Mouse (Mus musculus): ENCODE results near the gene Daglb.

GRCm38 (mm10) chr5:143547384-143547783 lies 83.0 kb downstream of the Daglb start:
- no peak; the same call in 1 of the 2 replicates for TF ChIP-seq POLR2A (IDR thresholded peaks at IDR 0.05; ENCODE audit: control insufficient read depth, low read depth, low read length)
- TF ChIP-seq CTCF (IDR thresholded peaks at IDR 0.05; ENCODE audit: control insufficient read depth, insufficient read depth, insufficient replicate concordance, low read depth, low read length) = peak; percentile 100
